Mouse (Mus musculus): ENCODE measurements around the gene Olfr224.
"Not testable (repeated sequence)": the region's sequence is repeated elsewhere in the genome, so short reads cannot be mapped to it uniquely, and the experiment has no call there.

The Olfr224 gene

GRCm38 (mm10) chr11:58518916-58519315 is 51.4 kb downstream of the Olfr224 start:
- DNase-seq (ENCODE audit: low spot score): not testable (repeated sequence)

All from spleen, adult 12 weeks (tissue).